Comparison of ENCODE assay signal across 8 mouse cellular contexts in the genomic region with DNA sequence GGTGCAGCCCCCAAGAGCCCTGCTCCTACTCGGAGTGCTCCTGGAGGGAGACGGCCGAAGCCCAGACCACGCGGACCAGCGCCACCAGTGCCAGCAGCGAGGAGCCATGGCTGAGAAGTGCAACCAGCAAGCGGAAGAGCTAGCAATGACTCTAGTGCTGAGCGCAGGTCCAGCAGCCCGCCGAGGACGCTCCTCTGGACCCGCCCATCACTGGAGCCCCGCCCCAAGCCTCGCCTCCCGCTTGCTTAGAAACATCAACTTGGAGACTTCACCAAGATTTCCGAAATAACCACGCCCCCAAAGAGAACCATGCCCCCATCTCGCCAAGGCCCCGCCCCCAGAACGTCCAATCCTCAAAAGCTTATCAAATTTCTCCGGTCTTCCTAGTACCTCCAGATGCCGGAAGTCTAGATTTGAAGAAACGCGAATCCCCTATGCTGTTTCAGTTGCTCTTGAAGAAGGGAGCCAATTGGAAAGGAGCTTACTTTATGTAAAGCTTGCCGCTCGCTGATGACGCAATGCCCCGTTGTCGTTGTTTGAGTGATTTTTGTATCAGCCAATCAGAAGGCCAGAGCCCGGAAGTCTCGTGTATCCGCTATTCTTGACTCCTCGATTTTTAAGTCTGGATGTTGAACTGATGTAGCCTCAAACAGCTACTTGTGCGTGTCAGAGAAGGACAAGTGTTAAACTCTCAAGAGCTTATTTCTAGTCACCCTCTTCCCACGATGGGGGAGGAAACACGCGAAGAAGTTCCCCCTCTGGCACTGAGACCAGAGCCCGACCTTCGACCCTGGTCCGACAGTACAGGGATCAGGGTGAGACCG. TPM values are rescaled to one million over a fixed set of nuclear protein-coding genes. Genes with fewer than 3 reads are reported as not detected.
DNase-seq lines count a peak whose midpoint lies in the region; ATAC-seq and TF ChIP-seq lines count a peak whose summit lies in the region.

TSS of gene Fdxr (minus strand) at position 271 of the 824 bp plus-strand sequence.

- peaks cover 3% of the 10 kb centered on the region; the same call in 1 of the 2 replicates for H3K4me1 ChIP-seq in cortical plate, adult 2 months (ENCODE audit: control insufficient read depth, insufficient read depth, low read length)
- H3K4me1 ChIP-seq in megakaryocyte, embryonic 14.5 days, result peaks cover 68% of the 10 kb centered on the region

- peak; percentile 91 for ATAC-seq in activated CD4-positive, CD25-positive, alpha-beta regulatory T cell, adult 4 months

- DNase-seq in gastrocnemius, adult 8-10 months (ENCODE audit: low spot score in 2 of 2), result peak; percentile 98
- DNase-seq in hindlimb bud, embryonic 11.5 days (ENCODE audit: extremely low spot score, low read depth, low spot score), result peak; percentile 100
- DNase-seq in left cerebral cortex, adult 8-10 months (ENCODE audit: low spot score in 2 of 2), result peak; percentile 90 to 98
- DNase-seq in right cerebral cortex, postnatal 10 days (ENCODE audit: low spot score in 2 of 2), result peak; percentile 99
- peak; percentile 97 for DNase-seq in urinary bladder, postnatal 25 days (ENCODE audit: low spot score)

- peaks cover 24% of the 10 kb centered on the region for H3K36me3 ChIP-seq in megakaryocyte, embryonic 14.5 days (replicated peaks; ENCODE audit: low read length)

- TF ChIP-seq CTCF in cortical plate, adult 2 months (IDR thresholded peaks at IDR 0.05; ENCODE audit: extremely low read depth, insufficient read depth, low read length), result no peak

- H3K27me3 ChIP-seq in megakaryocyte, embryonic 14.5 days (replicated peaks), result no peaks in the 10 kb centered on the region

- TF ChIP-seq POLR2A in cortical plate, adult 2 months (IDR thresholded peaks at IDR 0.05; ENCODE audit: extremely low read depth, insufficient read depth, low read length), result peak; percentile 99

- no peaks in the 10 kb centered on the region for H3K9me3 ChIP-seq in megakaryocyte, embryonic 14.5 days

- H3K27ac ChIP-seq in cortical plate, adult 2 months (ENCODE audit: insufficient read depth, low read length), result peak within 1 kb of the TSS; percentile 19; the same call in 1 of the 2 replicates

- peak within 1 kb of the TSS; percentile 47 for H3K4me3 ChIP-seq in cortical plate, adult 2 months (ENCODE audit: insufficient read depth, low read length)
- peak within 1 kb of the TSS; percentile 95 for H3K4me3 ChIP-seq in megakaryocyte, embryonic 14.5 days (replicated peaks)

RNA-seq across cellular contexts. Expression of gene Fdxr, which starts in this region (rescaled TPM):
- polyA plus RNA-seq in activated CD4-positive, CD25-positive, alpha-beta regulatory T cell, adult 4 months (2017; shearing (Covaris generic)), result 10 to 100 TPM; 18.4 to 26.6 TPM
- polyA plus RNA-seq in cortical plate, adult 2 months (2012; rRNA removed), result 32.6 and 33.4 TPM in 2 replicates
- 1 to 10 TPM; 2.4 to 4.1 (median 2.7) TPM for total RNA-seq in gastrocnemius, adult 8-10 months (2022)
- total RNA-seq in left cerebral cortex, adult 8-10 months (2022), result 10 to 100 TPM; 15.1 to 20.1 (median 17.5) TPM
- polyA plus RNA-seq in megakaryocyte, embryonic 14.5 days (2012; ENCODE audit: insufficient read depth, low replicate concordance), result 21.8 and 28.5 TPM in 2 replicates

Comparison
In these comparisons a context has a peak if more than half of its experiments do, and no peak if none do; other contexts are left out.
1. Peak in every context shown above with its lines: DNase-seq, ATAC-seq, H3K4me3 ChIP-seq and H3K27ac ChIP-seq.